Mouse (Mus musculus) liver, embryonic 14.5 days (tissue): ENCODE data around the gene Fam196b.

Experiments
- CTCF ChIP-seq: IDR thresholded peaks from 2 replicates; pipeline ENCODE4 v1.5.1; 2016; ENCODE audit warnings: antibody characterized with exemption, low read depth, control low read depth
- EP300 ChIP-seq: IDR thresholded peaks from 2 replicates; pipeline ENCODE4 v1.6.1; 2016; ENCODE audit warnings: antibody characterized with exemption, low read depth

DNA sequence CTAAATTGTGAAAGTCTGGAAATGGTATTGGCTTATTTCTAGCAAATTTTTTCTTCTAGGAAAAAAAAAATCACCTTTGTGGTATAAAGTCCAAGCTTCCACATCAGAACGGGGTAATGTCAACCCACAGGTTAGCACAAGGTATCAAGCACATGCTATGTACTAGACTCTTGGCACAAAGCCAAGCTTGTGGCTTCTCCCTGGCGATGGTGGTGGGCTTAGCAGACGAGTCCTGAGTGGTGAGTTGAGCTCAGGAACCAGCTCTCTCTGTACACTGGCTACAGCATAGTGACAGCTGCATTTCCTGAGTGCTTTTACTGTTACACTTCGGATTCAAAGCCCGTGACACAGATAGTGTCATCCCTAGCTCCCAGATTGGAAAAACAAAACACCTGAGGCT is 2.9 kb upstream of the Fam196b start:
- no peak for TF ChIP-seq CTCF
- no peak for TF ChIP-seq EP300
